Mouse (Mus musculus) intestine, postnatal 0 days (tissue): ENCODE data around the gene Lamb1. TPM values are rescaled to one million over a fixed set of nuclear protein-coding genes. Genes with fewer than 3 reads are reported as not detected.
A peak's percentile ranks its signal among the peaks of the same experiment; 100 is the strongest.

Experiments
- ATAC-seq: fragments of 200-750 bp; cut with Nextera tagmentation; 2 replicates; pipeline ENCODE4 v1.8.0; 2017; ENCODE audit warnings: mild to moderate bottlenecking, moderate TSS enrichment, moderate library complexity
- H3K27ac ChIP-seq: fragments of 300-500 bp; sonication (generic); 2 replicates; pipeline ENCODE4 v1.5.1; 2014; ENCODE audit warnings: mild to moderate bottlenecking, low read depth, low read length, moderate library complexity
- H3K27me3 ChIP-seq: fragments of 300-500 bp; sonication (generic); replicated peaks from 2 replicates; pipeline ENCODE4 v1.6.1; 2014; ENCODE audit warnings: low read length, mixed read lengths; ENCODE audit not compliant: control insufficient read depth, insufficient read depth
- H3K36me3 ChIP-seq: fragments of 300-500 bp; sonication (generic); 2 replicates; pipeline ENCODE4 v1.6.1; 2014; ENCODE audit warnings: mild to moderate bottlenecking, moderate library complexity; ENCODE audit not compliant: control insufficient read depth, insufficient read depth
- H3K4me1 ChIP-seq: fragments of 300-500 bp; sonication (generic); replicated peaks from 2 replicates; pipeline ENCODE4 v1.6.1; 2014; ENCODE audit warnings: antibody characterized with exemption, low read length, mixed read lengths; ENCODE audit not compliant: control insufficient read depth, insufficient read depth
- H3K4me2 ChIP-seq: fragments of 300-500 bp; sonication (generic); replicated peaks from 2 replicates; pipeline ENCODE4 v1.6.1; 2014; ENCODE audit warnings: low read depth, mild to moderate bottlenecking, moderate library complexity
- H3K4me3 ChIP-seq: fragments of 300-500 bp; sonication (generic); 2 replicates; pipeline ENCODE4 v1.5.1; 2014; ENCODE audit warnings: low read depth, low read length
- H3K9ac ChIP-seq: fragments of 300-500 bp; sonication (generic); 2 replicates; pipeline ENCODE4 v1.6.1; 2014; ENCODE audit warnings: mild to moderate bottlenecking, low read depth, low read length
- H3K9me3 ChIP-seq: fragments of 300-500 bp; sonication (generic); 2 replicates; pipeline ENCODE4 v1.6.1; 2016; ENCODE audit warnings: mixed run types; ENCODE audit not compliant: control insufficient read depth
- CTCF ChIP-seq: sonication (generic); IDR thresholded peaks from 2 replicates; pipeline ENCODE4 v1.5.1; 2016; ENCODE audit warnings: low read depth, mild to moderate bottlenecking, control low read depth, antibody characterized with exemption, moderate library complexity
- WGBS: fragments of 180-500 bp; shearing (Covaris S2); extraction: QIAGEN DNeasy Blood & Tissue Kit; methylation state at CpG from one replicate; pipeline ENCODE4 v1.1.7; 2014; 5-methylcytosine and 5-hydroxymethylcytosine counted together
- polyA plus RNA-seq: library from polyadenylated mRNA; unstranded; fragments of >200 nt; fragmentation: Nextera tagmentation; extraction: Ambion mirVana; gene quantifications from 2 replicates; pipeline ENCODE4 v1.2.1, GENCODE M21; 2015

Gene Lamb1
- polyA plus RNA-seq, 1 experiment from 2014 or later = 25.8 TPM

- 74% methylated on average over 7 of the region's 7 CpGs for whole genome bisulfite sequencing
- H3K27me3 ChIP-seq = no peaks in the 10 kb centered on the region
- no peak for ATAC-seq
- H3K36me3 ChIP-seq = no peaks in the 10 kb centered on the region
- no peak overlapping the region for H3K4me3 ChIP-seq
- H3K9ac ChIP-seq = no peak overlapping the region
- H3K4me2 ChIP-seq = no peak overlapping the region
- no peaks in the 10 kb centered on the region for H3K9me3 ChIP-seq
- TF ChIP-seq CTCF = peak; percentile 33
- no peak overlapping the region for H3K27ac ChIP-seq
- no peaks in the 10 kb centered on the region for H3K4me1 ChIP-seq
Observed at GRCm38 (mm10) chr12:31369656-31370055, 104.6 kb downstream of the Lamb1 start.

DNA sequence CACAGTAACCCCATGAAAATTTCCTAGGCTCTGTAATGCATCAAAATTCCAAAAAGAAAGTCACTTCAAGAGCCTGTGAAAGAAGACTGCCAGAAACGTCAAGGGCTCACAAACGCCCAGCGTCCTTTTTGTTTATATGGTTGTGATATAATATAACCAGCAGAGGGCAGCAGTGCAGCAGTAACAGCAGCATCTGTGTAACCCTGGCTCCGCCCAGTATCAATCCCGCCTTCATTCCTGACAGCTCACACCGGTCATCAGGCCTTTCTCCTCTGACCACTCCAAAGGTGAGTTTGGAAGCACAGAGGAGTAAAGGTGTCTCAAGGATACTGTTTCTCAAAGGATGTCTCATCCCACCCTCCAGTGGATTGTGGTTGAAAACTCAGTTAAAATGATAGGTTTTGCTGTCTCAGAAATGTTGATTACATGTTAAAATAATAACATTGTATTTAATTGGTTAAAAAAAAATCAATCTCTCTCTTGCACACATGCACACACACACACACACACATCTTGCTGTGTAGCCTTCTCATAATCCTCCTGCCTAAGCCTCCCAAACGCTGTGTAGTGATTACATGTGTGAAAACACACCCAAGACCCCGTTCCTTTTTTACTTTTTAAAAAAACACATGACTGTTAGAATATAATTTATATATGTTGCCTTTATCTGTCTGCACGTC is 109.7 kb downstream of the Lamb1 start:
- Histone ChIP-seq H3K9ac (no peak overlapping the region), H3K4me3 (no peak overlapping the region), H3K4me1 (peaks cover 8% of the 10 kb centered on the region; the same call in 1 of the 2 replicates), H3K9me3 (no peaks in the 10 kb centered on the region), H3K4me2 (peak overlapping the region; percentile 30; the same call in 1 of the 2 replicates), H3K27ac (no peak overlapping the region), H3K27me3 (no peaks in the 10 kb centered on the region), H3K36me3 (no peaks in the 10 kb centered on the region)
- peak; percentile 93 for TF ChIP-seq CTCF
- 38% methylated on average over 9 of the region's 9 CpGs for WGBS
- peak; percentile 57 for ATAC-seq

GRCm38 (mm10) chr12:31375283-31375615 is 110.2 kb downstream of the Lamb1 start:
- no peak overlapping the region for H3K4me2 ChIP-seq
- no peak overlapping the region for H3K9ac ChIP-seq
- H3K9me3 ChIP-seq = no peaks in the 10 kb centered on the region
- peaks cover 8% of the 10 kb centered on the region; the same call in 1 of the 2 replicates for H3K4me1 ChIP-seq
- H3K36me3 ChIP-seq = no peaks in the 10 kb centered on the region
- no peak for ATAC-seq
- H3K4me3 ChIP-seq = no peak overlapping the region
- no peaks in the 10 kb centered on the region for H3K27me3 ChIP-seq
- no peak overlapping the region for H3K27ac ChIP-seq
- WGBS = 70% methylated on average over 4 of the region's 4 CpGs
- TF ChIP-seq CTCF = no peak

GRCm38 (mm10) chr12:31376326-31376950 is 111.4 kb downstream of the Lamb1 start:
- no peaks in the 10 kb centered on the region for H3K36me3 ChIP-seq
- H3K4me2 ChIP-seq = peak overlapping the region; percentile 49
- H3K9me3 ChIP-seq = no peaks in the 10 kb centered on the region
- H3K4me3 ChIP-seq = peak overlapping the region; percentile 16; the same call in 1 of the 2 replicates
- H3K27ac ChIP-seq = no peak overlapping the region; the same call in 1 of the 2 replicates
- WGBS = 11% methylated on average over 13 of the region's 13 CpGs
- TF ChIP-seq CTCF = peak; percentile 72
- H3K4me1 ChIP-seq = peaks cover 8% of the 10 kb centered on the region; the same call in 1 of the 2 replicates
- no peak overlapping the region for H3K9ac ChIP-seq
- H3K27me3 ChIP-seq = no peaks in the 10 kb centered on the region
- ATAC-seq = 0 out of 2 replicates have a peak, but pooled peaks have one; percentile 8

DNA sequence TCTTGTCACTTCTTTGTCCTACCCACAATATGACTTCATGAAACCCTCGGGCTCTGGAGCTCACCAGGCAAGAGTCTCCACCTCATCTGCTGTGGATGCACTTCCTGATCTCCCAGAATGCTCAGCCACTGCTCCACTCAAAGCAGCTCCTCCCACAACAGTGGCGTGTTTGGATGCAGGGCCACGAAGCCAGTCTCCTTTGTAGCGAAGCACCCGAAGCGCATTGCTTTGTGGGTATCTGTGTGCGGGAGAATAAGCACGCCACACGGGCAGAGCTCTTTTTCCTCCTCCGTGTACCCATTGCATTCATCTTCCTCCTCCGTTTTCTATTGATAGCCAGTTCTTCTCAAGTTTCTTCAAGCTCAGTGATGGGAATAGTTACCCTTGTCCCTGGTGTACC is 112.2 kb downstream of the Lamb1 start:
- H3K36me3 ChIP-seq = no peaks in the 10 kb centered on the region
- WGBS = 80% methylated on average over 11 of the region's 11 CpGs
- ATAC-seq = no peak
- H3K4me3 ChIP-seq = no peak overlapping the region
- H3K9ac ChIP-seq = no peak overlapping the region
- peak overlapping the region; percentile 4; the same call in 1 of the 2 replicates for H3K27ac ChIP-seq
- no peak overlapping the region for H3K4me2 ChIP-seq
- H3K27me3 ChIP-seq = no peaks in the 10 kb centered on the region
- H3K9me3 ChIP-seq = no peaks in the 10 kb centered on the region
- peaks cover 8% of the 10 kb centered on the region; the same call in 1 of the 2 replicates for H3K4me1 ChIP-seq
- TF ChIP-seq CTCF = no peak

Other genes starting within 250 kb of the Lamb1 start
- 7.3 and 7.7 TPM in 2 replicates for gene Fam110c, start 191.4 kb upstream of the Lamb1 start, polyA plus RNA-seq
- not detected in 2 replicates for gene Gm6993, start 24.5 kb upstream of the Lamb1 start, polyA plus RNA-seq
- 115 and 124 TPM in 2 replicates for gene Dld, start 86.2 kb downstream of the Lamb1 start, polyA plus RNA-seq
- gene Slc26a3, start 125.6 kb downstream of the Lamb1 start, polyA plus RNA-seq = 61.6 and 75.4 TPM in 2 replicates
- 9.6 TPM in 2 replicates for gene Cbll1, start 234.4 kb downstream of the Lamb1 start, polyA plus RNA-seq